Mouse (Mus musculus) forebrain, embryonic 14.5 days (tissue): ENCODE measurements at regions not wholly inside any gene's neighbourhood (a gene's known extent, or its start where the extent isn't known, plus 50 kb on each side); places are given as distances from the start of the nearest gene placed in this dataset.
A peak's percentile ranks its signal among the peaks of the same experiment; 100 is the strongest.

Experiments used
- ATAC-seq: fragments of 200-750 bp; cut with Nextera tagmentation; 2 replicates; pipeline ENCODE4 v1.8.0; 2017; ENCODE audit warnings: mild to moderate bottlenecking, moderate library complexity
- DNase-seq: peaks from one replicate; pipeline ENCODE4 v3.0.0-alpha.2; 2015; ENCODE audit warnings: low spot score
- H3K27ac ChIP-seq: fragments of 300-500 bp; sonication (generic); 2 replicates; pipeline ENCODE4 v1.5.1; 2014; ENCODE audit warnings: low read depth, mild to moderate bottlenecking, control low read depth, low read length, moderate library complexity
- H3K27me3 ChIP-seq: fragments of 300-500 bp; sonication (generic); replicated peaks from 2 replicates; pipeline ENCODE4 v1.6.1; 2014; ENCODE audit warnings: low read length, control low read depth, mixed read lengths; ENCODE audit not compliant: control insufficient read depth, insufficient read depth
- H3K36me3 ChIP-seq: fragments of 300-500 bp; sonication (generic); 2 replicates; pipeline ENCODE4 v1.6.1; 2014; ENCODE audit warnings: low read length, control low read depth; ENCODE audit not compliant: control insufficient read depth, insufficient read depth
- H3K4me1 ChIP-seq: fragments of 300-500 bp; sonication (generic); 2 replicates; pipeline ENCODE4 v1.6.1; 2014; ENCODE audit warnings: antibody characterized with exemption, low read length, control low read depth; ENCODE audit not compliant: control insufficient read depth, insufficient read depth
- H3K4me2 ChIP-seq: fragments of 300-500 bp; sonication (generic); 2 replicates; pipeline ENCODE4 v1.6.1; 2014; ENCODE audit warnings: mild to moderate bottlenecking, control low read depth, low read length
- H3K4me3 ChIP-seq: fragments of 300-500 bp; sonication (generic); 2 replicates; pipeline ENCODE4 v1.5.1; 2014; ENCODE audit warnings: low read depth, low read length, control low read depth
- H3K9ac ChIP-seq: fragments of 300-500 bp; sonication (generic); 2 replicates; pipeline ENCODE4 v1.6.1; 2014; ENCODE audit warnings: mild to moderate bottlenecking, low read length, control low read depth, moderate library complexity
- H3K9me3 ChIP-seq: fragments of 300-500 bp; sonication (generic); replicated peaks from 2 replicates; pipeline ENCODE4 v1.6.1; 2016; ENCODE audit warnings: low read length, control low read depth, mixed read lengths; ENCODE audit not compliant: control insufficient read depth
- WGBS: fragments of 180-500 bp; shearing (Covaris S2); extraction: QIAGEN DNeasy Blood & Tissue Kit; methylation state at CpG from one replicate; pipeline ENCODE4 v1.1.7; 2014; 5-methylcytosine and 5-hydroxymethylcytosine counted together

DNA sequence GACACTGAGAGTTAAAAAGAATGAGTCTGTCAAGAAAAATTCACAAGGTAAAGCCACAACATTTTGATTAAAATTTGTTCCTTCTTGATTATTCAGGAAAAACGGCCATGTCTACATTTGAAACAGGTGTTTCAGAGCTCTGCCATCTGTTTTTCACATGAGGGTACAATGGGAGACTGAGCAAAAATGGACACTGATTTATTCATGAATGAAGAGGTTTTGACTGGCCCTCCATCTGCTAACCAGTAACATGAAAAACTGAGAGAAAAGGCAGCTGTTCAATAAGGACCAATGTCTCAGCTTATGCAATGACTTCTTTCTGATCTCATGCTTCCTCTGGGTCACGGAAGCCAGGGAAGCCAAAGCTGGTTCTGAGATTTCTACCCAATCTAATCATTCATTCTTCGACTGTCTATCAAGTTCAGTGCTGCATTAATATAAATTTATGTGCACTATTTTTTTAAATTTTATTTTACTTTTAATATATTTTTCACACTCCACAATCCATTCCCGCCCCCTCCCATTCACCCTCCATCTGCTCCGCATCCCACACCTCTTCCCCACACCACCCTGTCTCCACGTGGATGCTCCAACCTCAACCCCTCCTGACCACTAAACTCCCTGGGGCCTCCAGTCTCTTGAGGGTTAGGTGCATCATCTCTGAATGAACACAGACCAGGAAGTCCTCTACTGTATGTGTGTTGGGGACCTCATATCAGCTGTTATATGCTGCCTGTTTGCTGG is 1372.4 kb upstream of the Sel1l start:
- Histone ChIP-seq H3K4me1 (no peaks in the 10 kb centered on the region), H3K9me3 (no peaks in the 10 kb centered on the region), H3K4me3 (no peak overlapping the region), H3K27ac (no peak overlapping the region), H3K4me2 (no peak overlapping the region), H3K27me3 (no peaks in the 10 kb centered on the region), H3K36me3 (no peaks in the 10 kb centered on the region), H3K9ac (no peak overlapping the region)
- ATAC-seq, result peak; percentile 93
- peak; percentile 84 for DNase-seq
- WGBS, result 62% methylated on average over 6 of the region's 6 CpGs

DNA sequence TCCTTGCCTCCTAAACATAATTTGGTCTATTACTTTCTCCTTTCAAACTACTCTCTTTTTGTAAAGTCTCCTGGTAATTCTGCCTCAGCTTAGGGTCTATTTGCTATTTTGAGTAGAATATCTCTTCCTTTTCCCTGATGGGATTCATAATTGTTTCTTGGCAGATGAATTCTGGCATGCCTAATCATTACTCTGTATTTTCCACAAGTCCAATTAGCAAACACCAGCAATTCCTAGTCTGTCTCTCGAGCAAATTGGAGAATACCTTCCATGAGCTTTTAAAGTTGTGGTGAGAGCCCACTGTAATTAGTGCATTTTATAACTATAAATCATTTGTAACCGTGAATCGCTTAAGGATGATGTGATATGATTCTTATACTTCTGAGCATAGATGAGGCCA is 1358.6 kb upstream of the Sel1l start:
- H3K27ac ChIP-seq, result no peak overlapping the region
- WGBS, result 77% methylated on average over 3 of the region's 3 CpGs
- peak; percentile 11 for DNase-seq
- no peak for ATAC-seq
- H3K4me1 ChIP-seq, result no peaks in the 10 kb centered on the region
- no peaks in the 10 kb centered on the region for H3K9me3 ChIP-seq
- no peak overlapping the region for H3K4me2 ChIP-seq
- H3K9ac ChIP-seq, result no peak overlapping the region
- H3K27me3 ChIP-seq, result no peaks in the 10 kb centered on the region
- no peaks in the 10 kb centered on the region for H3K36me3 ChIP-seq
- H3K4me3 ChIP-seq, result no peak overlapping the region

DNA sequence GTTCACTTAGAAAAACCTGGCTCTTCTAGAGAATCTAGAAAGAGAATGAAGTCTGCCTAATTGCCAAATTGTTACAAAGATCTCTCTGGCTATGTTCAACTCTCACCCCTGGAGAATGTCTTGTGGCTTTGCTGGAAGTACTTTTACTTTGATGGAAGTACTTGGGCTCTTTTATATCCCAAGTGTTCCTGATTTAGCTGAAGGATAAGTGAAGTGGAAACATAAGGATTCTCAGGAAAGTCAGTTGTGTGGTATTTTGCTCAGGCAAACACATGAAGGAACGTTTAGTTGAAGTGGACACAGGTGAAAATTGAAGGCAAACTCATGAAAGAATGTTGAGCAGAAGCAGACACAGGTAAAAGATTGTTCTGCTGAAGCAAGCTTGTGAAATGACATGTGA is 1340.0 kb upstream of the Sel1l start:
- no peak for ATAC-seq
- no peaks in the 10 kb centered on the region for H3K4me1 ChIP-seq
- no peak overlapping the region for H3K27ac ChIP-seq
- no peak overlapping the region for H3K4me2 ChIP-seq
- no peaks in the 10 kb centered on the region for H3K36me3 ChIP-seq
- 87% methylated on average over 1 of the region's 1 CpGs for WGBS
- DNase-seq, result no peak
- no peaks in the 10 kb centered on the region for H3K27me3 ChIP-seq
- H3K4me3 ChIP-seq, result no peak overlapping the region
- H3K9me3 ChIP-seq, result no peaks in the 10 kb centered on the region
- H3K9ac ChIP-seq, result no peak overlapping the region

DNA sequence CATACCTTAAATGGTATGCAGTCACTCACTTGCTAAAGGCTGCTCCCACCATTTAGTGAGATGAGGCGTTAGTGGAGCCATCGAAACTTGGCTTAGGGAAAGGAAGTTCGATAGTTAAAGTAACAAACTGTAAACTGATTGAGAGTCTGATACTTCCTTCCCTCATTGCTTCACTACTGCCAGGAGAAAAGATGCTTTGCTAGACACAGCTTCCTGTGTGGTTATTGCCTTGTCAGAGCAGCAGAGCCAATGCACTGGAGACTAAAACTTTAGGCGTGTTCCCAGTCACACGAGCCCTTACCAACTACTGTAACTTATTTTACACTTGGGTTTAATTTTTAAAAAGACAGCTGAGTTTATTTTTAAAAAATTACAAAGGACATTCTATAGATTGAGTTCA is 1324.8 kb upstream of the Sel1l start:
- H3K9ac ChIP-seq, result no peak overlapping the region
- 93% methylated on average over 5 of the region's 5 CpGs for WGBS
- no peak overlapping the region for H3K4me3 ChIP-seq
- H3K4me1 ChIP-seq, result no peaks in the 10 kb centered on the region
- DNase-seq (no peak), ATAC-seq (no peak)
- H3K27me3 ChIP-seq, result no peaks in the 10 kb centered on the region
- H3K9me3 ChIP-seq, result no peaks in the 10 kb centered on the region
- no peaks in the 10 kb centered on the region for H3K36me3 ChIP-seq
- no peak overlapping the region for H3K27ac ChIP-seq
- H3K4me2 ChIP-seq, result no peak overlapping the region

DNA sequence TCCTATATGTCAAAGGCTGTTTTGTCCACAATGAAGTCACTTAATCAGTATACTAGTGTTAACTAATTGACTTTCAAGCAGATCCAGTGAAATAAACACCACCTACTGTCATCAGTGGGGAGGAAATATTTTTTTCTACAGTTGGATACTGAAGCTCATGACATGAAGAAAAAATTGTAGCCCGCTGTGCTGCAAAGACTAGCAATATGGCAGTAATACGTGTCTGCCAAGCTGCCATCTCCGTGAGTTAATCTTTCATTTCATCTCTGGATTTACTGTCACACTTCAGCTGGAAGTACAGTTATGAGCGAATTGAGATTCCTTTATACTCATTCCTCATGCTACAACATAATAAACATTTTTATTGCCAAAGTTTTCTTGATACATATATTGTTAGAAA is 1311.3 kb upstream of the Sel1l start:
- no peak overlapping the region for H3K4me3 ChIP-seq
- no peak overlapping the region for H3K27ac ChIP-seq
- H3K27me3 ChIP-seq, result no peaks in the 10 kb centered on the region
- H3K4me2 ChIP-seq, result no peak overlapping the region
- H3K9ac ChIP-seq, result no peak overlapping the region
- no peaks in the 10 kb centered on the region for H3K9me3 ChIP-seq
- no peaks in the 10 kb centered on the region for H3K36me3 ChIP-seq
- DNase-seq (peak; percentile 58), ATAC-seq (peak; percentile 34; the same call in 1 of the 2 replicates)
- 85% methylated on average over 4 of the region's 4 CpGs for WGBS
- H3K4me1 ChIP-seq, result no peaks in the 10 kb centered on the region

DNA sequence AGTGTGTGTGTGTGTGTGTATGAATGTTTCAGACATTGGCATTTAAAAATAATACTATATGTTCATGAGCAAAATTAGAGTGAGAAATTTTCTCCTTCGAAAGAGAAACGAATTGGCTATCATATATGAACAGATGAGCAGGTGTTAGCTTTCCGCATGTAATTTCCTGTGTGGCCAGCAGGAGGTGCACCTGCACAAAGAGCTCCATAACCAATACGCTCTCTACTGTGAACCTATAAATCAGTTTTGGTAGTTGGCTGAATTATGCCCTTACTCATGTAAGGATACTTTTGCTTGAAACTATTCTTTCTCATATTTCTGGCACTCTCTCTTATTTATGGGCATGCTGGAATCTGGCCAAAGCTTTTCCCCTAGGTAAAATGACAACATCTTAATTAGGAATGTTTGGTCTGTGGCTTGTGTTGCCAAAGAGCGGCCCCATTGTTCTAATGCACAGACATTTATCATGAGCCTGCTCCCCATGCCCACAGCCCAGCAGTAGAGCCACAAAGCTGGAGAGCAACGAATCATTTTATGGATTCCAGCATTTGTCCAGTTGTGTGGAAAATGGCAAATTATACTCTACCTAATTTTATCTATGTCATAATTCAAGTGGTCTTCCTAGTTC is 1303.8 kb upstream of the Sel1l start:
- WGBS, result 55% methylated on average over 6 of the region's 6 CpGs
- Histone ChIP-seq H3K36me3 (no peaks in the 10 kb centered on the region), H3K9ac (no peak overlapping the region), H3K4me2 (no peak overlapping the region), H3K4me1 (no peaks in the 10 kb centered on the region), H3K27ac (no peak overlapping the region), H3K4me3 (no peak overlapping the region), H3K27me3 (no peaks in the 10 kb centered on the region), H3K9me3 (no peaks in the 10 kb centered on the region)
- DNase-seq, result peak; percentile 70
- peak; percentile 55; the same call in 1 of the 2 replicates for ATAC-seq

DNA sequence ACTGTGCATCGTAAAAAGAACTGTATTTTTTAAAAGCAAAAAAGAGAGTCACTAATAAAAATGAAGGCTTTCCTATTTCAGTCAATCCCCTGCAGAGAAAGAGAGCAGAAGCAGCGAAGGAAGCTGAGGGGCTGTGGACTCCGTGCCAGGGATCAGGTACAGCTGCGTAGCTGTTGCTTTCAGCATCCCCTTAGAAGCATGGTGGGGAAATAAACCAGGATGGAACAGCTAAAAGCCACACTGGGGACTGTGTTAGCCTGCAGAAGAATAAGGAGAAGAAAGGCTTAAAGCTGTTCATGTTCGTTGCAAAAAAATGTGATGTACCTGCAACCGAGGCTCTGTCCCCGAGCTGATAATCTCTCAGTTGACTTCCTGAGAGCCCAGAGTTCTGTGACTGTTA is 1302.6 kb upstream of the Sel1l start:
- ATAC-seq (no peak), DNase-seq (no peak)
- WGBS, result 74% methylated on average over 7 of the region's 7 CpGs
- no peak overlapping the region for H3K27ac ChIP-seq
- no peaks in the 10 kb centered on the region for H3K9me3 ChIP-seq
- no peaks in the 10 kb centered on the region for H3K4me1 ChIP-seq
- H3K4me2 ChIP-seq, result no peak overlapping the region
- H3K27me3 ChIP-seq, result no peaks in the 10 kb centered on the region
- H3K9ac ChIP-seq, result no peak overlapping the region
- no peak overlapping the region for H3K4me3 ChIP-seq
- H3K36me3 ChIP-seq, result no peaks in the 10 kb centered on the region

DNA sequence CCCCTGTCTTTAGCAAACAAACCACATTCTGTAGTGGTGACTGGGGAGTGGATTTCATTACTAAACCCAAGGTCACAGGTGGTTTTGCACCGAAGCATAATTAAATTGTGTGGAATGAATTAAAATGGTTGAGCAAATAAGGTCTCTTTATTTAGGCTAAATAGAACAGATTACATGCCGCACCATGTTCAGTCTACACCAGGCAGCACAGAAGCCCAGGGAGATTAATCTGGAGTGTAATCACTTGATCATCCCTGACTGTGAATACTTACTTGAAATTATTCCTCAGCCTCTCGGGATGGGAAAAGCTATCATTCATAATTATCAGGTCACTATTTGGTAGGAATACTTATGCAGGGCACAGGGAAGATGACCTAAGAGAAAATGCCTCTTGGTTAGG is 1293.3 kb upstream of the Sel1l start:
- ATAC-seq (no peak), DNase-seq (no peak)
- no peaks in the 10 kb centered on the region for H3K36me3 ChIP-seq
- 61% methylated on average over 3 of the region's 3 CpGs for WGBS
- no peaks in the 10 kb centered on the region for H3K9me3 ChIP-seq
- H3K9ac ChIP-seq, result no peak overlapping the region
- H3K4me1 ChIP-seq, result no peaks in the 10 kb centered on the region
- no peaks in the 10 kb centered on the region for H3K27me3 ChIP-seq
- no peak overlapping the region for H3K4me3 ChIP-seq
- H3K4me2 ChIP-seq, result no peak overlapping the region
- no peak overlapping the region for H3K27ac ChIP-seq

DNA sequence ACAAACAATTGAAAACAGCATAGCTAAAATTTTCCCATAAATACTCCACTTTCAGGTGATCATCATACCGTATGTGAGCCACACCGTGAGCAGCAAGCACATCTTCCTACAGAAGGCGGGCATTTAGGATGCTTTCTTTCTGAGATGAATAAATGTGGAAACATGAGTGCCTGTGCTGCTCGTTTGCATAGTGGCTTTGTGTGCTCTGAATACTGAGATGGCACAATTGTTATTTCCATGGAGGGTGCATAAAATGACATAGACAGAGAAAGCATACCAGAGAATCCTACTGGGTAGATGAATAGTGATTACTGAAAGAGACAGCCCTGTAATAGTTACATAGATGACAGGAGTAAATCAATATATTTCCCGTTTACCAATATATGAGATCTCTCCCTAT is 1287.4 kb upstream of the Sel1l start:
- H3K27ac ChIP-seq, result no peak overlapping the region
- no peaks in the 10 kb centered on the region for H3K27me3 ChIP-seq
- WGBS, result 59% methylated on average over 5 of the region's 5 CpGs
- DNase-seq (no peak), ATAC-seq (no peak)
- H3K4me3 ChIP-seq, result no peak overlapping the region
- H3K4me2 ChIP-seq, result no peak overlapping the region
- H3K36me3 ChIP-seq, result no peaks in the 10 kb centered on the region
- no peaks in the 10 kb centered on the region for H3K4me1 ChIP-seq
- no peaks in the 10 kb centered on the region for H3K9me3 ChIP-seq
- no peak overlapping the region for H3K9ac ChIP-seq
